Mouse (Mus musculus): ENCODE measurements around the gene Gabarap.

DNA sequence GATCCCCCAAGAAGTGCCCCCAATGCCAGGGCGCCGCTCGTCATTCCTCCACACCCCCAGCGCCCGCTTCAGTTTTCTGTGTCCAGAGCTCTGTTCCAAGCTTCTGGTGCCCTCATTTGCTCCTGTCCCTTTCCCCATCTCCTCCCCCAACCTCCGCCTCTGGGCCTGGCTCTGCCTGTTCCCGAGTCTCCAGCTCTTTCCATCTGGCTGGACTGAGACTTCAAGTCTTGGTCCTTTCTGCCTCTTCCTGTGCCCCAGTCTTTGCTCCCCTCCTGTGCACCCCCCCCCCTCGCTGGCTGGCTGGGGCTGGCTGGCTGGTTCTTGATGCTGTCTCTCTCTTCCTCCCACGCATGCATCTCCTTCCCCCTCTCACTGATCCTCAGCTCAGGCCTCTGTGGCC, 36.5 kb downstream of the Gabarap start:
- TF ChIP-seq TCF12 (IDR thresholded peaks at IDR 0.05; ENCODE audit: low read depth, low read length) = no peak
- no peak for TF ChIP-seq MAX (IDR thresholded peaks at IDR 0.05; ENCODE audit: low read length)
- no peak for TF ChIP-seq MXI1 (IDR thresholded peaks at IDR 0.05; ENCODE audit: low read depth, low read length)
- TF ChIP-seq ETS1 (conservative IDR thresholded peaks at IDR 0.05; ENCODE audit: low read depth, low read length) = no peak
- no peak for TF ChIP-seq EP300 (IDR thresholded peaks at IDR 0.05; ENCODE audit: low read length)
- TF ChIP-seq ZNF384 (IDR thresholded peaks at IDR 0.05; ENCODE audit: low read depth, low read length) = no peak
- no peak for TF ChIP-seq GABPA (IDR thresholded peaks at IDR 0.05; ENCODE audit: insufficient replicate concordance, low read depth, low read length)
- TF ChIP-seq CTCF (conservative IDR thresholded peaks at IDR 0.05 in 1 of 2, IDR thresholded peaks at IDR 0.05 in 1 of 2; ENCODE audit: low read depth in 2 of 2, low read length in 2 of 2) = no peak
- no peak for TF ChIP-seq NELFE (IDR thresholded peaks at IDR 0.05; ENCODE audit: low read depth, low read length)
- no peak for TF ChIP-seq IRF4 (IDR thresholded peaks at IDR 0.05; ENCODE audit: low read depth, low read length)
- TF ChIP-seq POLR2A (IDR thresholded peaks at IDR 0.05; ENCODE audit: low read depth, low read length) = no peak
- no peak for TF ChIP-seq CHD1 (IDR thresholded peaks at IDR 0.05; ENCODE audit: low read depth, low read length)
- TF ChIP-seq NRF1 (IDR thresholded peaks at IDR 0.05; ENCODE audit: low read depth, low read length) = no peak
